Comparison of ENCODE assay signal across 34 mouse cellular contexts in the genomic region with DNA sequence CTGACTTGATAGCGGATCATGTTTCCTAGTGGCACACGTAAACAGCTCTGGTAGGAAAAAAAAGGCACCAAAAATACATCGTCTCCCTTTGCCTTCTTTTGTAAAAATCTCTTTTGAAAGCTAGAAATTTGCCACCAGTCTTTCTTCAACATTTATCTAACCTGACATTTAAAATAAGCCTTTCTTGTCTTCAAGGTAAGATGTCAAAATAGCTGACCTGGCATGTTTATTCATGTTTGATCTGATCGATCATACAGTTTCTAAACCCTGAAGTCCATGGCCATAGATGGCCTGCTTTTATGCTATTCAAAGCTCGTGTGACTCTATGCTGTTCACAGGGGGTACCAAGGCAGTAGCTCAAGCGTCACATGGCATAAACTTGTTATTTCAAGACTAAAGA.
"Had no signal": no experiment of that assay in that cellular context is flagged by ENCODE, and none has a peak within 500 bp of the region (broad histone marks: within the 10 kb centered on the region; RNA-seq: fewer than 3 reads in every experiment).

No protein-coding gene starts in this region.

- H3K9ac ChIP-seq: heart, embryonic 12.5 days; heart, embryonic 13.5 days; heart, embryonic 15.5 days; hindbrain, embryonic 12.5 days; hindbrain, embryonic 13.5 days; hindbrain, embryonic 14.5 days; hindbrain, embryonic 15.5 days; intestine, embryonic 15.5 days; kidney, embryonic 15.5 days had no signal

- H3K4me2 ChIP-seq: heart, embryonic 11.5 days; heart, embryonic 12.5 days; heart, embryonic 13.5 days; heart, embryonic 15.5 days; hindbrain, embryonic 12.5 days; hindbrain, embryonic 13.5 days; hindbrain, embryonic 14.5 days; hindbrain, embryonic 15.5 days; intestine, embryonic 15.5 days; kidney, embryonic 15.5 days had no signal

- H3K27me3 ChIP-seq: heart, embryonic 12.5 days; heart, embryonic 13.5 days; heart, embryonic 15.5 days; hindbrain, embryonic 12.5 days; hindbrain, embryonic 13.5 days; hindbrain, embryonic 15.5 days; intestine, embryonic 15.5 days; kidney, embryonic 15.5 days had no signal

- ATAC-seq: hindbrain, embryonic 16.5 days; hindbrain, postnatal 0 days; inflammation-experienced regulatory T-cells, adult 6 months; intestine, embryonic 15.5 days; intestine, embryonic 16.5 days; intestine, postnatal 0 days had no signal

- H3K4me3 ChIP-seq: heart, embryonic 12.5 days; heart, embryonic 13.5 days; heart, embryonic 15.5 days; hindbrain, embryonic 10.5 days; hindbrain, embryonic 12.5 days; hindbrain, embryonic 13.5 days; hindbrain, embryonic 15.5 days; intestine, embryonic 15.5 days; kidney, embryonic 15.5 days; layer of hippocampus, adult 2 months; left cerebral cortex, adult 2 months had no signal

- H3K36me3 ChIP-seq: heart, embryonic 12.5 days; heart, embryonic 13.5 days; heart, embryonic 15.5 days; hindbrain, embryonic 10.5 days; hindbrain, embryonic 12.5 days; hindbrain, embryonic 15.5 days; intestine, embryonic 15.5 days; kidney, embryonic 15.5 days had no signal

- DNase-seq: heart, postnatal 10 days; heart, postnatal 14 days; heart, postnatal 36 days; heart, postnatal 4 days; kidney, adult 11 months; kidney, adult 18-20 months; kidney, adult 2 months; kidney, adult 8-10 months; kidney, adult 9 months; kidney, postnatal 10 days; kidney, postnatal 14 days; kidney, postnatal 25 days; kidney, postnatal 36 days; kidney, postnatal 4 days; layer of hippocampus, adult 9-11 months had no signal

- H3K4me1 ChIP-seq: heart, embryonic 12.5 days; heart, embryonic 13.5 days; heart, embryonic 15.5 days; hindbrain, embryonic 12.5 days; intestine, embryonic 15.5 days; kidney, embryonic 15.5 days had no signal

- H3K9me3 ChIP-seq: heart, embryonic 12.5 days; heart, embryonic 13.5 days; heart, embryonic 15.5 days; hindbrain, embryonic 10.5 days; hindbrain, embryonic 12.5 days; hindbrain, embryonic 13.5 days; hindbrain, embryonic 15.5 days; intestine, embryonic 15.5 days; kidney, embryonic 15.5 days had no signal

- H3K27ac ChIP-seq: heart, embryonic 13.5 days; heart, embryonic 15.5 days; hindbrain, embryonic 10.5 days; hindbrain, embryonic 12.5 days; hindbrain, embryonic 13.5 days; hindbrain, embryonic 14.5 days; hindbrain, embryonic 15.5 days; hindbrain, postnatal 0 days; intestine, embryonic 15.5 days; kidney, embryonic 15.5 days; kidney, postnatal 0 days; layer of hippocampus, adult 2 months; left cerebral cortex, adult 2 months had no signal
